Mouse (Mus musculus) forebrain, embryonic 11.5 days (tissue): Measurements from ENCODE around the gene Tomm22. TPM values are rescaled to one million over a fixed set of nuclear protein-coding genes. Genes with fewer than 3 reads are reported as not detected.

Source experiments
- ATAC-seq: fragments of 200-750 bp; cut with Nextera tagmentation; replicated peaks from 2 replicates; pipeline ENCODE4 v1.8.0; 2017; ENCODE audit warnings: moderate TSS enrichment; ENCODE audit not compliant: low FRiP score
- DNase-seq: peaks from one replicate; pipeline ENCODE4 v3.0.0-alpha.2; 2017; ENCODE audit warnings: low spot score
- H3K27ac ChIP-seq: fragments of 300-500 bp; sonication (generic); 2 replicates; pipeline ENCODE4 v1.5.1; 2014; ENCODE audit warnings: low read depth, low read length
- H3K27me3 ChIP-seq: fragments of 300-500 bp; sonication (generic); 2 replicates; pipeline ENCODE4 v1.6.1; 2014; ENCODE audit warnings: mild to moderate bottlenecking, low read length, mixed read lengths; ENCODE audit not compliant: control insufficient read depth, insufficient read depth
- H3K36me3 ChIP-seq: fragments of 300-500 bp; sonication (generic); 2 replicates; pipeline ENCODE4 v1.6.1; 2014; ENCODE audit warnings: mild to moderate bottlenecking, low read length, moderate library complexity, mixed read lengths; ENCODE audit not compliant: control insufficient read depth, insufficient read depth
- H3K4me1 ChIP-seq: fragments of 300-500 bp; sonication (generic); replicated peaks from 2 replicates; pipeline ENCODE4 v1.6.1; 2014; ENCODE audit warnings: low read length, mixed read lengths; ENCODE audit not compliant: control insufficient read depth, insufficient read depth
- H3K4me2 ChIP-seq: fragments of 300-500 bp; sonication (generic); 2 replicates; pipeline ENCODE4 v1.6.1; 2014; ENCODE audit warnings: low read depth, mild to moderate bottlenecking, low read length, moderate library complexity, mixed read lengths; ENCODE audit not compliant: severe bottlenecking
- H3K4me3 ChIP-seq: fragments of 300-500 bp; sonication (generic); 2 replicates; pipeline ENCODE4 v1.5.1; 2014; ENCODE audit warnings: low read depth, low read length
- H3K9ac ChIP-seq: fragments of 300-500 bp; sonication (generic); 2 replicates; pipeline ENCODE4 v1.6.1; 2014; ENCODE audit warnings: low read length
- H3K9me3 ChIP-seq: fragments of 300-500 bp; sonication (generic); 2 replicates; pipeline ENCODE4 v1.6.1; 2016; ENCODE audit warnings: low read length, mixed read lengths; ENCODE audit not compliant: control insufficient read depth
- whole genome bisulfite sequencing: fragments of 180-500 bp; shearing (Covaris S2); extraction: QIAGEN DNeasy Blood & Tissue Kit; methylation state at CpG from one replicate; pipeline ENCODE4 v1.1.7; 2014; 5-methylcytosine and 5-hydroxymethylcytosine counted together
- polyA plus RNA-seq: library from polyadenylated mRNA; unstranded; fragments of >200 nt; fragmentation: Nextera tagmentation; extraction: Ambion mirVana; gene quantifications from 2 replicates; pipeline ENCODE4 v1.2.1, GENCODE M21; 2014

Tomm22 gene
- polyA plus RNA-seq, 1 experiment from 2014 or later = 288 TPM

DNA sequence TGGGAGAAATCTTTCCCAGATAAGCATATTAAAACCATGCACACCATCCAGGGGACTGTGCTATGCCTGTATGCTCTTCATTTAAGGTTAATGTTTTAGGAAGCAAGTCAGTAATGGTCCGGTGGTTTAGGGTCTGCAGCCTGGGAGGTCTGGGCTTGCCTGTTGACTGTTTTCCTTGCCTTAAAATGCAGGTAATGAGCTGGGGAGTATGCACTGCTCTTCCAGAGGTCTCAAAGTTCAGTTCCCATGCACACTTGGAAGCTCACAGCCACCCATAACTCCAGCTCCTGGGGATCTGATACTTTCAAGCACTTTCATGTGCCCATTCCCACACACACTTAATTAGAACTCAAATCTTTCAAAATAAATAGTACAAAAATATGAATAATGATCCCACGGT is 25.8 kb downstream of the Tomm22 start:
- Histone ChIP-seq H3K27ac (no peak overlapping the region), H3K4me3 (no peak overlapping the region), H3K9me3 (no peaks in the 10 kb centered on the region), H3K27me3 (no peaks in the 10 kb centered on the region), H3K36me3 (no peaks in the 10 kb centered on the region), H3K9ac (no peak overlapping the region), H3K4me1 (peaks cover 5% of the 10 kb centered on the region; the same call in 1 of the 2 replicates), H3K4me2 (no peak overlapping the region)
- no peak for DNase-seq
- no peak for ATAC-seq
- 93% methylated on average over 2 of the region's 2 CpGs for WGBS

DNA sequence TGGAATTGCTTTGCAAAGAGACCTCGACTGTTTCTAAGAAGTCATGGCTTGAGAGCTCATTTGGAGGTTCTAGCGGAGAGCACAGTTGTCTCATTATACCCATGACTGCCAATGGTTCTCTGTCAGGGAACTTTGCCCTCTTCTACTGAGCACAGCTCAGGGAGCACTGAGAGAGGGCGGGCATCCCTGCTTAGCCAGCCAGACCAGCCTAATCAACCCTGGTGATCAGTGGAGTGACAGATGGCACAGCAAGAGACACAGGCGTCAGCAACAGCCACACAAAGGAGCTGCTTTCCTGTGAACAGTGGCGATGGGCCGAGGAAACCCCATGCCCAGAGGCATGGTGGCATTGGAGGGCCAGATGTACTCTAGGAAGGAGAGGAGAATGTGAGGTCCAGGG is 26.4 kb downstream of the Tomm22 start:
- WGBS = 78% methylated on average over 6 of the region's 6 CpGs
- H3K9ac ChIP-seq = no peak overlapping the region
- DNase-seq = no peak
- no peaks in the 10 kb centered on the region for H3K36me3 ChIP-seq
- H3K27me3 ChIP-seq = no peaks in the 10 kb centered on the region
- H3K4me3 ChIP-seq = no peak overlapping the region
- no peak overlapping the region for H3K4me2 ChIP-seq
- 0 out of 2 replicates have a peak overlapping the region, but pooled peaks have one; percentile 3 for H3K27ac ChIP-seq
- H3K4me1 ChIP-seq = peaks cover 2% of the 10 kb centered on the region; the same call in 1 of the 2 replicates
- no peaks in the 10 kb centered on the region for H3K9me3 ChIP-seq
- no peak for ATAC-seq

DNA sequence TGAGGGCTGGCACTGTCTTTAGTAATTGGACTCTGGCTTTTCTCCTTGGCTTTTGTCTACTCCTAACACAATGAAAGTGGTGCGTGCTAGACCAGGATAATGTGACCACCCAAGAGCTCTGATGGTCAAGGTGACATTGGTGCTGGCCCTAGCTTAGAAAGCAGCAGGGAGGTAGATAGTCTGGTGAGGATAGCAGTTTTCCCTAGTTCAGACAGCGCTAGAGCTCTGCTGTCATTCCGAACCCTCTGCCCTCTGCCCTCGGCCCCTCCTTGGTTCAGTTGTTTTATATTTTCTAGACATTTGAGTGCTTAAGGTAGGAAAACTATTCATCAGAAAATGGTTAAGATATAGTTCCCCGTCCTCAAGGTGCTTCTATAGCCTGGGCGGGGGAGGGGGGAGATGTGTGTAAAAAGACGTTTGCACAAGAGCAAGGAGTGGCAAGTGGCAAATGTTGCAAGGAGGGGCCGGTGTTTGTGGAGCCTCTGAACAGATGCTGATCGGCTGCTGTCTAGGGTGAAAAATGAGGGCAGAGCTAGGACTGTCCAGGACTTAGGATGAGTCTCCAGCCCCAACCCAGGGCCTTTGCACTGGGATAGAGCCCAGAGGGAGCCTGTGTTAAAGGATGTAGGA is 27.0 kb downstream of the Tomm22 start:
- no peaks in the 10 kb centered on the region for H3K36me3 ChIP-seq
- H3K27me3 ChIP-seq = no peaks in the 10 kb centered on the region
- no peaks in the 10 kb centered on the region for H3K9me3 ChIP-seq
- ATAC-seq (no peak), DNase-seq (no peak)
- no peak overlapping the region for H3K4me3 ChIP-seq
- H3K9ac ChIP-seq = no peak overlapping the region
- 78% methylated on average over 9 of the region's 9 CpGs for WGBS
- H3K27ac ChIP-seq = 0 out of 2 replicates have a peak overlapping the region, but pooled peaks have one; percentile 3
- H3K4me2 ChIP-seq = no peak overlapping the region
- H3K4me1 ChIP-seq = peaks cover under 1% of the 10 kb centered on the region; the same call in 1 of the 2 replicates

DNA sequence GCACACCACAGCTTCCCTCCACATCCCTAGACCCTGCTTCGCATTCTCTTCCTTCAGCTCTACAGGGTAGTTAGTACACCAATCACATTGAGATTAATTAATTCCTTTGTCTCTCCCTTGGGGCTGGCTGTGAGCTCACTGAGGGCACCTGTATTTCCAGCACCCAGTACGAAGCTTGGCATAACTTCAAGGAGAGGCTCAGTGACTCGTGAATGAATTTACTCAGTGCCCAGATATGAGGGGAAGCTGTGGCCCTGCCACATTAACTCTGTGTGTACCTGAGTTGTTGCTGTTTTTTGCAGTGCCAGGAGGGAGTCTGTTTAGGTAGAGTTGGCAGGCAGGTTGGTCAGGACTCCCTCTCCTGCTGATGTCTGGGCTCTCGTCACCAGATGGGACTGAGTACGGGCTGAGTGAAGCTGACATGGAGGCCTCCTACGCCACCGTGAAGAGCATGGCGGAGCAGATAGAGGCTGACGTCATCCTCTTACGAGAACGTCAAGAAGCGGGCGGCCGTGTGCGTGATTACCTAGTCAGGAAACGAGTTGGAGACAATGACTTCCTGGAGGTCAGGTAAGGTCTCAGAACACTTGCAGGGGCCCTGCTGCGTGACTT is 36.0 kb downstream of the Tomm22 start:
- Histone ChIP-seq H3K4me1 (no peaks in the 10 kb centered on the region), H3K4me2 (no peak overlapping the region), H3K9ac (no peak overlapping the region), H3K27me3 (no peaks in the 10 kb centered on the region), H3K27ac (no peak overlapping the region), H3K9me3 (no peaks in the 10 kb centered on the region), H3K36me3 (peaks cover 3% of the 10 kb centered on the region; the same call in 1 of the 2 replicates), H3K4me3 (no peak overlapping the region)
- 91% methylated on average over 17 of the region's 17 CpGs for WGBS
- no peak for DNase-seq
- no peak for ATAC-seq

DNA sequence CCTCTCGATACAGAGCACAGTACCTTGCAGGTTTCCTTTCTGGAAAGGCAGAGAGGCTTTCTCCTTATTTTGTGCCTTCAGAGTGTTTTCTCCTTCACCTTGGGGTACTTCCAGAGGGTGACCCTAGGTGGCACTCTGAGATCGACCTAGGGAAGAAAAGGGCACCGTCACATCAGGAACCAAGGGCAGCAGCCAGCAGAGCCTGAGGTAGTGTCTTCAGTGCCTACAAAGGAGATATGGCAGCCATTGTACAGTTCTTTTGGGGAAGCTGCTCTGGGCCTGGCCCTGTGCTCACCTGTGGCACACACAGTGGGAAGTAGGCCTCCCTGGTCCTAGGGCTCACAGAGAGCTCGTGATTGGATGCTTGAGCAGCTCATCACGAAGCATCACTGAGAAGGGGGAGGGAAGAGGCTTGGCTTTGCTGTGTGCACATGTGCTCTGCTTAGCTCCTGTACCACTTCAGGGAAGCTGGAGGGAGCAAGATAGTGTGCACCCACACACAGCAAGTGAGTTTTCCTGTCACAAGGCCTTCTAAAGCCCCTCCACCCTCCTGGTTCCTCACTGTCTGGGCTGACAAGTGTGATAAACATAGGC is 37.7 kb downstream of the Tomm22 start:
- Histone ChIP-seq H3K4me1 (no peaks in the 10 kb centered on the region), H3K4me3 (no peak overlapping the region), H3K27ac (no peak overlapping the region), H3K4me2 (no peak overlapping the region), H3K36me3 (peaks cover 7% of the 10 kb centered on the region; the same call in 1 of the 2 replicates), H3K27me3 (no peaks in the 10 kb centered on the region), H3K9ac (no peak overlapping the region), H3K9me3 (no peaks in the 10 kb centered on the region)
- WGBS = 92% methylated on average over 5 of the region's 5 CpGs
- ATAC-seq (no peak), DNase-seq (no peak)

DNA sequence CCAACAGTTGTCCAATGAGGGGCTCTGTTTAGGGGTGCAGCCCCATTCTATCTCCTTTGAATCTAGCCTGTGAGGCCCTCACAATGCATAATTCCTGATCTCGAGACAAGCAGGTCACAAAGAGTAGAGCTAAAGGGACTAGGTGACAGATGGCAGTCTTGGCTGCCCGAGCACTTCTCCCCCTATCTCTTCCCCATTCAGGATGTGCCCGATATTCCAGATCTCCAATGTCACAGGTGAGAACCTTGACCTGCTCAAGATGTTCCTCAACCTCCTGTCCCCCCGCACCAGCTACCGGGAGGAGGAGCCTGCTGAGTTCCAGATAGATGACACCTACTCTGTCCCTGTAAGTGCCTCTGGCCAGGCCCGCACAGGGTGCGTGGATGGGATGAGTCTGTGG is 45.0 kb downstream of the Tomm22 start:
- Histone ChIP-seq H3K36me3 (peaks cover 12% of the 10 kb centered on the region; the same call in 1 of the 2 replicates), H3K27me3 (no peaks in the 10 kb centered on the region), H3K27ac (no peak overlapping the region), H3K4me2 (no peak overlapping the region), H3K9ac (no peak overlapping the region), H3K4me1 (no peaks in the 10 kb centered on the region), H3K9me3 (no peaks in the 10 kb centered on the region), H3K4me3 (no peak overlapping the region)
- WGBS = 97% methylated on average over 7 of the region's 7 CpGs
- no peak for ATAC-seq
- no peak for DNase-seq

DNA sequence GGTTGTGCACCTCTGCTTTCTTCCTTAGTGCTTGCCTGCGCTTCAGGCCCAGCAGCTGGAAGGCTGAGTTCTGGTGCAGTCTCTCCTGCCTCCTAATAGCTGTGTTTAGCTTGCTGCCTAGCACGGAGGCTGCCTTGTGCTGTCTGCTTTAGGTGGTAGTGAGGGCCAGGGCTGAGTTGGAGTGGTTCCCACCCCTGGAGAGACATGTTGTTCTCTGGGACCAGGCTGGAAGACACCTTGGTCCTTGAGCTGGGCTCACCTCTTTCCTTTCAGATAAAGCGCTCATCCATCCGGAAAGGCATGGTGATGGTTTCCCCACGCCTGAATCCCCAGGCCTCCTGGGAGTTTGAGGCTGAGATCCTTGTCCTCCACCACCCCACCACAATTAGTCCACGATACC is 46.0 kb downstream of the Tomm22 start:
- Histone ChIP-seq H3K9ac (no peak overlapping the region), H3K27ac (no peak overlapping the region), H3K4me2 (no peak overlapping the region), H3K27me3 (no peaks in the 10 kb centered on the region), H3K4me3 (no peak overlapping the region), H3K36me3 (peaks cover 12% of the 10 kb centered on the region; the same call in 1 of the 2 replicates), H3K4me1 (no peaks in the 10 kb centered on the region), H3K9me3 (no peaks in the 10 kb centered on the region)
- ATAC-seq (no peak), DNase-seq (no peak)
- WGBS = 80% methylated on average over 6 of the region's 6 CpGs

DNA sequence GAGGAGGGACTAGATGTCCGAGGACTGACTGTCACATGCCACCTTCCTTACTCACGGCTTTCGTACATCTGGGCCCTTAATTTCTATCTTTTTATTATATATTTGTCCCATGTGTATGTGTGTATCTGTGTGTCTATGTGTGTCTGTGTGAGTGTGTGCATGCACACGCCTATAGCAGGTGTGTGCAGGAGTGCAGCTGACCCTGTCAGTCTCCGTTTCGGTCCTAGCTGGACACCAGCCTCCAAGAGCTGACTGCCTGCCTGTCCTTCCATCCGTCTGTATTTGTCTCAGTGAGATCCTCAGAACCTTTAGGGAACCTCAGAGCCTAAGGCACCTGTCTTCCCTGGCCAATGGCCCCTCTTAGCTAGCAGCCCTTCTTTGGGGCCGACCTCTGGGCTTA is 49.6 kb downstream of the Tomm22 start:
- DNase-seq (no peak), ATAC-seq (no peak)
- Histone ChIP-seq H3K4me2 (no peak overlapping the region), H3K27ac (no peak overlapping the region), H3K9ac (no peak overlapping the region), H3K4me1 (no peaks in the 10 kb centered on the region), H3K4me3 (no peak overlapping the region), H3K36me3 (peaks cover 6% of the 10 kb centered on the region; the same call in 1 of the 2 replicates), H3K9me3 (no peaks in the 10 kb centered on the region), H3K27me3 (no peaks in the 10 kb centered on the region)
- 94% methylated on average over 8 of the region's 8 CpGs for WGBS
